Mouse (Mus musculus): Measurements from ENCODE around the gene Espl1.

Espl1 gene

DNA sequence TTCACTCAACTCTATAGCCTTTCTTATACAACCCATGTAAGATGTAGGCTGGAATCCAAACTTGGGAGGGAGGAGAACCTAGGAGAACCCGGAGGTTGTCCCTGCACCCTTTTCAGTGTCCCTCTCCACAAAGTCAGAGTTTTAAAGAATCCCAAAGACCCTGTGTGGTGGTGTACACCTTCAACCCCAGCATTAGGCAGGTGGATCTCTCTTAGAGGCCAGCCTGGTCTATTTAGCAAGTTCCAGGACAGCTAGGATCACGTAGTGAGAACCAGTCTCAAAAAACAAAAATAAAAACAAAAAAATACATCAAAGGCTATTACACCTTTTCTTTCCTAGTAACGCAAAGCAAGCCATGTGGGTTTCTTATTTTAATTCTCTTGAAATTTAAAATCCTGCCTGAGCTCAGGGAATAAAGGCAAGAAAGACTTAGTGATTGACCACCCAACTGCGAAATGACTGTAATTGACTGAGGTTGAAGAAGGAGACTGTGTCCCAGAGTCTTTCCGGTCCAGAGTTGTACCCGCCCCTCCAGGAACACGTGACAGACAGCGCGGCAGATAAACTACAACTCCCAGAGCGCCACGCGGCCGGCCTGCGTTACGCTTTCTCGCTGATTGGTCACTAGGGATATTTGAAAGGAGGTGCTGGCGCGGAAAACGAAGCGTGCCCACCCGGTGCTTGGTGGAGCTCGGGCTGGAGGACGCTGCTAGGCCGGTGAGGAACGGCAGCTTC, at the start of gene Espl1:
Gene Espl1 (plus strand): TSS at position 634 of the 735 bp plus-strand sequence.
- peak; percentile 96 for DNase-seq

DNA sequence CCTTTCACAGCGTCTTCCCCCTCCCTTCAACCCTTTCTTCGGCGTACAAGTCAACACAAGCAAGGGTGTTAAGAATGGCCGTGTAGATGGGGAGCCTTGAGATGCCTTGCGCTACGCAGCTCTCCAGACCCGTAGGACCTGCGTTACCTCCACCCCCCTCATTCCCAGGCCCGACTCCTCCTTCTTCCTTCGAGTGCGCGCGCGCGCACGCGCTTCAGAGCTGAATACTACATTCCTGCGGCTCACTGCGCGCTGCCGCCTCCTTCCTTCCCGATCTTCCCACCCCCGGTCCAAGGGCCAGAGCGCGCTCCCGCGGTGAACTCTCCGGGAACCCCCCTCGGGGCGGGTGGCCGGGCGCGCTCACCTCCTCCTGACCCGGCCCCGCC, 49.2 kb upstream of the Espl1 start:
- peak; percentile 90 for DNase-seq

DNA sequence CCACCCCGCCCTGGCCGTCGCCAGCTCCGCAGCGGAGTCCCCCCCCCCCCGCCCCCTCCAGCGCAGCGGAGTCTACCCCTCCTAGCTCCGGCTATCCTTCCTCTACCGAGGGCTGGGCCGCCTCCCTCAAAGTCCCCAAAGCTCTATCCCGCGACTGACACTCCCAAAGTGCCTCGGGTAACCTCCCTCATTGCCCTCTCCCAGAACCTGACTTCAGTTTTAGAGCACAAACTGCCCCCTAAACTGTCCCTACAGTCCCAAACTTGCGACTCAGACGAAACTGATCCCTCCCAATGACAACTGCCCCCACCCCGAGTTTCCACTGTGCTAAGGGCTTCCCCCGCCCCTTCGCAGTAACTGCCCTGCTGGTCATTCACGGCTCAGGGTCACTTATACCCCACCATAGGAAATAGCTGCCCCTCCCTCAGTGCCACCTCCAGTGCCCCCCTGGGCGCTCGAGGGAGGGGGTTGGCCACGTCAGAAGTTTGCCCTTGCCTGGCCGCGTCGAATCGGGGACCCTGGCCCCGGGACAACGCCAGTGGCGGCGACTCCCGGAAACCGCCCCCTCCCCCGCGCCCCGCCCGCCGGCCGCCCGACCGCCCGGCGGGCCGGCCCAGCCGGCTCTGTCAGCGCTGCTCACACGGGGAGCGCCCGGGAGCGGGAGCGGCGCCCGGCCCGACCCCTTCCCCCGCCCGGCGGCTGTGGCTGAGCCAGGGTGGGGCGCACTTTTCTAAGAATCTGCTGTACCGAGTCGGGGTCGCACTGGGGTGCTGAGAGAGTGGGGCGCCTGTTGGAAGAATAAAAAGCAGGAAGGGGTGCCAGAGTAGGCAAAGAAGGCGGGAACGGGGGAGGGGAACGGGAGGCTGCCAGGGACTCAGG, 48.6 kb upstream of the Espl1 start:
- peak; percentile 68 for DNase-seq

GRCm38 (mm10) chr15:102248131-102248811, 47.8 kb upstream of the Espl1 start:
- no peak for DNase-seq

GRCm38 (mm10) chr15:102248812-102249191, 47.3 kb upstream of the Espl1 start:
- DNase-seq, result no peak

- peak; percentile 32 for DNase-seq
These were observed 46.8 kb upstream of the Espl1 start for GRCm38 (mm10) chr15:102249251-102249691.

DNA sequence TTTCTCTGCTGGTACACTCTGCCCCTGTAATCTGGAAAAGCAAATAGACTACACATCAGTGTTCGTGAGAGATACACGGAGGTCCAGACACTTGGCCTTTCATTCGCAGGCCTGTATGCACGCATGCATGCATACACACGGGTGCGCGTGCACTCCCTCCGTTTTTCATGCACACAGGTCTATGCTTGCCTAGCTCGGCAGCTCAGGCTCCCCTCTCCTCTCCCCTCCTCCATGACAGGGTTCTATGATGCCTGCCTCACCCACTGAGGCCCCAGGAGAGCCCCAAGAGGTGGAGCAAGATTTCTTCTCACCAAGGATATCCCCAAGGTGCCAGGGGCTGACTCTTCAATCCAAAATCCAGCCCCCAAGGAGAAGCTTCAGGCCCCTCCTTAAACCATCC, 46.1 kb upstream of the Espl1 start:
- no peak for DNase-seq

GRCm38 (mm10) chr15:102250521-102250920, 45.5 kb upstream of the Espl1 start:
- no peak for DNase-seq

GRCm38 (mm10) chr15:102255547-102256255, 40.4 kb upstream of the Espl1 start:
- peak; percentile 55 for DNase-seq

- DNase-seq, result no peak
These were observed 39.5 kb upstream of the Espl1 start for GRCm38 (mm10) chr15:102256431-102257201.

DNA sequence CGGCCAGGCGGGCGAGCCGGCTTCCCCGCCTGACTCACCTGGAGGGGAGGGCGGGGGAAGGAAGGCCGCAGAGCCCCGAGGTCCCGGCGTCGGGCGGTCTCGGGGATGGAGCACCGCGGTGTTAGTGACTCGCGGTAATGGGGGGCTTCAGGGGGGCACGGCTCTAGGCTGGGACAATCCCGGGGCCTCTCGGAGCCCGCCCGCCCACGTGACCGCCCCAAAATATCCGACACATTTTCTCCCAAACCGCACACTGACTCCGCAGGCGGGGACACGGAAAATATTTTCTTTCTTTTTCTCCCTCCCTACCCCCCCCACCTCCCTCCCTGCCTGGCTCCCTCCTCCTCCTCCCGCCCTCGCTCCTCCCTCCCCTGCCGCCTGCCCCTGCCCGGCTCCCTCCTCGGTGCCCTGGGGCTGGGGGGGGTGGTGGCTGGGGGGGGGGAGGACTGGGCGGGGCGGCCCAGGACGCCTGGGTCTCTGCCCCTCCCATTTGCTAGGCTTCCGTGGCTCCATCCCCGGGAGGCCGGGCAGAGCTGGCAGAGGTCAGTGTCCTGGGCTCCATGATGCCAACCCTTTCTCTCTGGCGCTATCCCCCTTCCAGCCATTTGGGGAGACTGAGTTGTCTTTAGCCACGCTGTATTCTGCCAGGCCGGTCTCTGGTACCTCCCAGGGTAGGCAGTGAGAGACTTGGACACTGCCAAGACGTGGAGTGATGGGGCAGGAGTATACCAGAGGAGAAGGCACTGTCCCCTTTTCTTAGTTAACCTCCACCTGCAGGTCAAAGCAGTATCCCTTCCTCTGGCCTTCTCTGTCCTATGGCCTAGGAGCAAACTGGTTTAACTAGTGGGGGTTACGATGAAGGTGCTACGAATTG, 38.6 kb upstream of the Espl1 start, which contains the start of gene Rarg:
Gene Rarg (minus strand): TSS at position 316 of the 874 bp plus-strand sequence.
- DNase-seq, result peak; percentile 55

DNA sequence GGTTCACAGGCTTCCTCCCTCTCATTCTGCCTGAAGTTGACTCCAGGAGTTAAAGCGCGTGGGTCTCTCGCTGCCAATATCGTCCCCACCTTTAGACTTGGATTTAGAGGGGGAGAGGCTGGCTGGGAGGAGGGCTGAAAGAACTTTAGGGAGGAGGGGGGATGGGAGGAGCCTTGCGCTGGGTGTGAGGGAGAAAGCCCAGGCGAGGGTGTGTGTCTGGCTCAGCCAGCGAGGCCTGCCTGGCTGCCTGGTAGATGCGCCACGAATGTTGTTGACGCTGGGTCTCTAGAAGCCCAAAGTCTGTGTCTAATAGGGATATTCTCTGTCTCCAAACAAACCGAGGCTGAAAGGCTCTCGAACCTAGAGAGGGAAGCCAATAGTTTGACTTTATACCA, 38.0 kb upstream of the Espl1 start:
- DNase-seq, result peak; percentile 47

DNA sequence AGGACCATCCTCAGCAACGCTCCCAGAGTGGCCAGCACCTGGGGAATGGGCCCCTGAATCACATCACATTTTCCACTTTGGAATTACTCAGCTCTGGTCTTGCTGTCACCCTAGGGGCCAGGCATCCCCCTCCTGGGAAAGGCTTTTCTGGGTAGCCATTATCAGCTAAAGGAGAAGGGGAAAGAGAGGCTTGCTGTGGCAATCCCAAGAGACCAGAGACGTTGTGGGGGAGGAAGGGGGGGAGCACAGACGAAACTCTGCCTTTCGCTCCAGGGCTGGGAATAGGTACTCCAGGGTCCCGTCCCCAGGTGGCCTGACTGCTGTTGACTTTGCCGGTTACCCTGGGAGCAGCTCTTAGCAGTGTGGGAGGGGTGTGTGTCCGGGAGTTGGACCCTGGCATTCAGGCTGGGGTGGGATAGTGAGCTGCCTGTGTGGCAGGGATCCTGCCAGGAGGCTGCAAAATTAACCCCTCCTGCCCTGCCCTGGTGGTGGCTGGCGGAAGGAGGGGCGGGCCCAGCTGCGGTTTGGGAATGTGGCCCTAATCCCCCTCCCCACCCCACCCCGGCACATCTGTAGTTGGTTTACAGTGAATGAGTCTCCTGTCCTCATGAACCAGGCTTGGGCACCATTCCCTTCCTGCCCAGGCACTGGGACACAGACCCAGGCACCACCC, 37.3 kb upstream of the Espl1 start:
- DNase-seq, result no peak

DNA sequence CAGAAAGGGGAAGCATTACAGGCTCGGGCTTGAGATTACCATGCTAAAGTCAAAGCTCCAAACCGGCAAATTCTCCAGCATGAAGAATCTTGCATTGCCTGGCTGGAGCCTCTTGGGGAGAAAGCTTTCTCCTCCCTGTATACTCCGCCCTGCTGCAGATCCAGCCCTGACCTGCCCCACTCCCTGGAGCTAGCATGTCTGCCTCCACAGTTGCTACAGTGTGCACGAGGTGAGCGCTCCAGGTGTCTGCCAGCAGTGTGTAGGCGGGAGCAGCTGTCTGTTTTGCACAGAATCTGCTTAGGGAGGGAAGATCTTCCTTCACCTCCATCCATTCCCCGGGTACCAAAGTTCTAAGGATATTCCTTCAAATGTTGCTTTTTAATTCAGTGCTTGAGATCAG, 33.5 kb upstream of the Espl1 start:
- no peak for DNase-seq

DNA sequence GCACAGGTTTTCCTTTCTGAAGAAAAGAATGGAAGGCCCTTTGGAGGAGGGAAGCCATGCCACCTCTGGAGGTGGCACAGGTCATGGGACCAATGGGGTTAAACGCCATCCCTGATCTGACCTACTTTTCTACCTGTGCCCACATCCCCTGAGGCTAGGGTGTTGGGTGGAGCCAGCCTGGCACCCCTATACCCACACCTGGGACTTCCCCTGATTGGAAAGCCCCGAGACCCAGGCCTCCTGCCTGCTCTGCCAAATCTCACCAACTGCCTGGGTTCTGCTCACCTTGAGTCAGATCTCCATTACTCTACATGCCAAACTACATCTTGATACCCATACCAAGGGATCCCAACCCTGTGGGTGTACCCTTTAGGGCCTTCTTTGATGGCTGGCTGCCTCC, 33.0 kb upstream of the Espl1 start:
- DNase-seq, result no peak

DNA sequence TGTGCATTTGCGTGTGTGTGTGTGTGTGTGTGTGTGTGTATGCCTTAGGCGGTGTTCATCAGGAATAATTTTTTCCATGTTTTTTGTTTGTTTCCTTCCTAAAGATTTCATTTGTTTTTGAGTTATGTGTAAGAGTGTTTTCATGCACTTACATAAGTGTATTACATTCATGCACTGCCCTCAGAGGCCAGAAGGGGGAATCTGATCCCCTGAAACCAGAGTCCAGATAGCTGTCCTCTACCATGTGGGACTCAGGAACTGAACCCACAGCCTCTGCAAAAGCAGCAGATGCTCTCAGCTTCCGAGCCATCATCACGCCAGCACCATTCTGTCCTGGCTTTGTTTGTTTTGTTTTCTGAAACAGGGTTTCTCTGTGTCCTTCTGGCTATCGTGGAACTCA, 30.5 kb upstream of the Espl1 start:
- DNase-seq, result no peak

GRCm38 (mm10) chr15:102270274-102270960, 25.6 kb upstream of the Espl1 start, which contains the start of gene Gm9918:
Gm9918 (plus strand) TSS chr15:102270563.
- peak; percentile 70 for DNase-seq

DNA sequence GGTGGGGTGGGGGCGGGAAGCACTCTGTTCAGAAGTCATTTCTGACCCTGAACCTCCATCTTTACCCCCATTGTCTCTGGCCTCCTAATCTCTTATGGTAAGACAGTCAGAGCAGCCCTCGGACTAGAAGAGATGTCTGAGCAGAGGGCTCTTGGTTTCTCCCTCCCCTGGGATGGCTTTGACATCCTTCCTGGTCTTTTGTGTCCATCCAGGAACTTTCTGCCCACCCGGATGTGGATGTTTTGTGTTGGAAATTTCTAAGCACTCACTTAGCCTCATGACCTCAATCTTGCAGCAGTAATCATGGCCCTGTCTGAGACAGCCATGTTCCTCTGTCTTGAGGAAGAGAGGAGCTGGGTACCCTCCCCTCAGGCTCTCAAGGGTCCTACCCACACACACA, 24.6 kb upstream of the Espl1 start:
- no peak for DNase-seq

GRCm38 (mm10) chr15:102273982-102274716, 21.9 kb upstream of the Espl1 start:
- DNase-seq, result no peak

Measured in retina, postnatal 1 day (tissue).